Mouse (Mus musculus) ES-E14 (cell line): ENCODE results near the gene Gkn3.

Experiments
- CHD2 ChIP-seq: IDR thresholded peaks from 2 replicates; pipeline ENCODE4 v1.6.1; 2014; ENCODE audit warnings: mild to moderate bottlenecking, low read depth, low read length, inconsistent platforms
- HCFC1 ChIP-seq: IDR thresholded peaks from 2 replicates; pipeline ENCODE4 v1.6.1; 2012; ENCODE audit warnings: low read length, inconsistent platforms, borderline replicate concordance; ENCODE audit not compliant: insufficient read depth
- MAFK ChIP-seq: IDR thresholded peaks from 2 replicates; pipeline ENCODE4 v1.6.1; 2014; ENCODE audit warnings: mild to moderate bottlenecking, low read depth, low read length, inconsistent platforms; ENCODE audit not compliant: insufficient read depth
- ZC3H11A ChIP-seq: IDR thresholded peaks from 2 replicates; pipeline ENCODE4 v1.6.1; 2012; ENCODE audit warnings: low read depth, mild to moderate bottlenecking, inconsistent platforms, low read length, borderline replicate concordance
- ZNF384 ChIP-seq: IDR thresholded peaks from 2 replicates; pipeline ENCODE4 v1.6.1; 2012; ENCODE audit warnings: low read depth, low read length, inconsistent platforms

DNA sequence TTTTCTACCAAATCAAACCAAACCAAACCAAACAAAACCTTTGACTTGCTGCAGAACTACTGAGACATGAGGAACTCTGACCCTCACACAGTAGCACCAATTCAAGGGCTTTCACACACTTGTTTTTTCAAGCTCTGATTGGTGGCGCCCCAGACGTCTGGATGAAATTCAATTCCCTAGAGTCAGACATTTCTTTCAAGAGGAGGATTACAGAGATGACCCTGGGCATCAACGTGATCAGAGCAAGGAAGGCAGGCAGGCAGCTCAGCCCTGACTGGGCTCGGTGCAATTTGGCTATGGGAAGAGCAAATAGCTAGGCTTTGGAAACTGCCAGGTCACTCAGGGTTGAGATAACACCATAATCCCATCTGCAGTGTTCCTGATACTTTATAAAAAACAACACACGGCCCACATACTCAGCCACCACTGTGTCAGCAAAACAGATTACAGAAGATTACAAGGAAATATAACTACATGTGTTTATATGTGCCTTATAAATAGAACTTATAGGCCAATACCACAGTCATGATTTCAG lies 787 bp upstream of the Gkn3 start:
- TF ChIP-seq ZC3H11A (no peak), HCFC1 (no peak), ZNF384 (no peak), CHD2 (no peak), MAFK (no peak)
